Mouse (Mus musculus) cortical plate, adult 2 months (tissue): ENCODE results near the gene Dhcr7.

Source experiments
- CTCF ChIP-seq: fragments of 200-500 bp; IDR thresholded peaks from 2 replicates; pipeline ENCODE4 v1.5.1; 2011; ENCODE audit warnings: mild to moderate bottlenecking, control low read depth, low read length; ENCODE audit not compliant: insufficient read depth; ENCODE audit errors: extremely low read depth
- POLR2A ChIP-seq: fragments of 200-500 bp; IDR thresholded peaks from 2 replicates; pipeline ENCODE4 v1.6.1; 2011; ENCODE audit warnings: mild to moderate bottlenecking, low read length, control low read depth; ENCODE audit not compliant: insufficient read depth; ENCODE audit errors: extremely low read depth

- TF ChIP-seq CTCF = no peak
- TF ChIP-seq POLR2A = no peak
These were observed 9.3 kb downstream of the Dhcr7 start for GRCm38 (mm10) chr7:143832196-143832595.
